Mouse (Mus musculus) G1E (cell line): Measurements from ENCODE around the gene Hrh2. TPM values are rescaled to one million over a fixed set of nuclear protein-coding genes. Genes with fewer than 3 reads are reported as not detected.

Experiments used
- ATAC-seq: 2 replicates; pipeline ENCODE4 v1.8.0; 2016; ENCODE audit warnings: mild to moderate bottlenecking; ENCODE audit not compliant: insufficient number of reproducible peaks, poor library complexity, low FRiP score, severe bottlenecking; ENCODE audit errors: extremely low read depth
- DNase-seq: peaks from one replicate; pipeline ENCODE4 v3.0.0; 2012; ENCODE audit warnings: low spot score
- H3K27me3 ChIP-seq: 2 replicates; pipeline ENCODE4 v1.6.1; 2012; ENCODE audit warnings: mild to moderate bottlenecking, low read length, inconsistent platforms; ENCODE audit not compliant: insufficient read depth
- H3K36me3 ChIP-seq: replicated peaks from 2 replicates; pipeline ENCODE3; 2012; ENCODE audit warnings: mild to moderate bottlenecking, inconsistent platforms
- H3K4me1 ChIP-seq: 2 replicates; pipeline ENCODE4 v1.6.1; 2012; ENCODE audit warnings: low read depth, low read length, inconsistent platforms, mixed read lengths; ENCODE audit not compliant: insufficient read depth
- H3K4me3 ChIP-seq: 2 replicates; pipeline ENCODE4 v1.5.1; 2012; ENCODE audit warnings: low read depth, mild to moderate bottlenecking, inconsistent platforms, low read length, moderate library complexity, mixed read lengths
- H3K9me3 ChIP-seq: replicated peaks from 2 replicates; pipeline ENCODE4 v1.6.1; 2012; ENCODE audit warnings: inconsistent platforms
- CTCF ChIP-seq: IDR thresholded peaks from 2 replicates; pipeline ENCODE4 v1.5.1; 2012; ENCODE audit warnings: low read depth, low read length, inconsistent platforms, mixed read lengths
- GATA1 ChIP-seq: IDR thresholded peaks from 2 replicates; pipeline ENCODE4 v1.6.1; 2012; ENCODE audit warnings: borderline replicate concordance, low read length, inconsistent platforms, mixed read lengths
- GATA2 ChIP-seq: IDR thresholded peaks from 2 replicates; pipeline ENCODE4 v1.6.1; 2012; ENCODE audit warnings: low read depth, low read length, inconsistent platforms, borderline replicate concordance
- POLR2AphosphoS5 ChIP-seq: IDR thresholded peaks from 2 replicates; pipeline ENCODE4 v1.6.1; 2012; ENCODE audit warnings: low read depth, low read length, inconsistent platforms; ENCODE audit not compliant: insufficient replicate concordance
- TAL1 ChIP-seq: conservative IDR thresholded peaks from 2 replicates; pipeline ENCODE4 v1.6.1; 2012; ENCODE audit warnings: low read depth, low read length, inconsistent platforms, mixed read lengths
- polyA plus RNA-seq: library from polyadenylated mRNA; stranded (reverse); fragments of >175 nt; gene quantifications from 2 replicates; pipeline ENCODE4 v1.2.3, GENCODE M21; 2012
- total RNA-seq, 2 experiments: library from RNA; stranded (forward) in 1 of 2; stranded (reverse) in 1 of 2; fragments of 200-1000 nt in 1 of 2; fragments of >200 nt in 1 of 2; fragmentation: Nextera tagmentation in 1 of 2; gene quantifications; 2 replicates each; pipeline ENCODE4 v1.2.3; 2014 to 2017

Hrh2 gene
- total and polyA plus RNA-seq, 3 experiments: 0.05 TPM; not detected in 2

DNA sequence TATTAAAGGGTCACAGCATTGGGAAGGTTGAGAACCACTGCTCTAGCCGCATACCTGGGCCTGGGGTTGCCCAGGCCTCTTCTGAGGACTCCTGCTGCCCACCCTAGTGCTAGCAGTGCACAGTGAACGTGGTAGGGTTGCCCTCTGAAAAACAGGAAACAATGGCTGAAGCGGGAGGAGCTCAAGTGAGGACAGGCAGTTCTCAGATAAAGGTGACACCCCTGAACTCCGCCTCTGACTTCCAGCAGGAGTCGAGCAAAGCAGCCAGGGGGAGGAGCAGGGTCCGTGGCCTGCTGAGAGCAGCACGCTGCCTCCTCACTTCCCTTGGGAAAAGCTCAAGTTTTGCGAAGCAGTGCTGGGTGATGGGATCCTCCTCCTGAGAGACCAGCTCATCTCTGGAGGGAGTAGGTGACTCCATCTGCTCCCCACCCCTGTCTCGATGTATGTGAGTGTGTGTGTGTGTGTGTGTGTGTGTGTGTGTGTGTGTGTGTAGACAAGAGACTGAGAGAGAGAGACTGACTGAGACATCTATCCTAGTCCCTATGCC is 38.2 kb upstream of the Hrh2 start:
- Histone ChIP-seq H3K9me3 (peaks cover 5% of the 10 kb centered on the region), H3K36me3 (no peaks in the 10 kb centered on the region), H3K4me1 (no peaks in the 10 kb centered on the region), H3K27me3 (no peaks in the 10 kb centered on the region), H3K4me3 (no peak overlapping the region)
- DNase-seq (no peak), ATAC-seq (no peak)
- no peak for TF ChIP-seq CTCF

- TF ChIP-seq TAL1 (no peak), GATA1 (no peak), GATA2 (no peak), POLR2AphosphoS5 (no peak), CTCF (no peak)
These were observed 36.1 kb upstream of the Hrh2 start for GRCm38 (mm10) chr13:54155822-54156221.

GRCm38 (mm10) chr13:54159256-54159655 is 32.7 kb upstream of the Hrh2 start:
- Histone ChIP-seq H3K4me1 (no peaks in the 10 kb centered on the region), H3K4me3 (no peak overlapping the region), H3K27me3 (0 out of 2 replicates have a peak, but pooled peaks cover 2% of the 10 kb centered on the region), H3K36me3 (no peaks in the 10 kb centered on the region), H3K9me3 (peaks cover 7% of the 10 kb centered on the region; the same call in 1 of the 2 replicates)
- ATAC-seq: no peak
- TF ChIP-seq GATA1 (no peak), TAL1 (no peak), GATA2 (no peak), CTCF (no peak), POLR2AphosphoS5 (no peak)
- DNase-seq: no peak

More at GRCm38 (mm10) chr13:54155822-54156221, 36.1 kb upstream of the Hrh2 start:
- H3K27me3 ChIP-seq: 0 out of 2 replicates have a peak, but pooled peaks cover under 1% of the 10 kb centered on the region
- peaks cover 8% of the 10 kb centered on the region for H3K9me3 ChIP-seq
- H3K36me3 ChIP-seq: no peaks in the 10 kb centered on the region
- ATAC-seq (no peak), DNase-seq (no peak)
- H3K4me3 ChIP-seq: no peak overlapping the region
- no peaks in the 10 kb centered on the region for H3K4me1 ChIP-seq

DNA sequence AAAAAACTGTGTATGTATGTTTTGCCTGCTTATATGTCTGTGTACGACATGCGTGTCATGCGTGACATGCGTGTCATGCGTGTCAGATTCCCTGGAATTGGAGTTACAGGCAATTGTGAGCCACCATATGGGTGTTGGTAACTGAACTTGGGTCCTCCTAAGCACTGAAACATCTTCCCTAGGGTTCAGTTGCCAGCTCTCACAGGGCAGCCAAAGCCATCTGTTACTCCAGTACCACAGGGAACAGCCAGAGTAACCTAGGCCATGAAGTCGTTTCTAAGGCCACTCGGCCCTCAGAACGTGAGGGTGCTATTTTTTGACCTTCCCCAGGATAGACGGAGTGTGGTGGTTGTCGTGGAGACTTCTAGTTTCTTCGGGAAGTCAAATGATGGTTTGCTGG is 32.2 kb upstream of the Hrh2 start:
- 0 out of 2 replicates have a peak, but pooled peaks cover 2% of the 10 kb centered on the region for H3K27me3 ChIP-seq
- no peaks in the 10 kb centered on the region for H3K4me1 ChIP-seq
- TF ChIP-seq TAL1: no peak
- TF ChIP-seq POLR2AphosphoS5: no peak
- TF ChIP-seq CTCF: no peak
- TF ChIP-seq GATA2: no peak
- no peak for TF ChIP-seq GATA1
- ATAC-seq: no peak
- H3K4me3 ChIP-seq: no peak overlapping the region
- no peaks in the 10 kb centered on the region for H3K36me3 ChIP-seq
- peaks cover 7% of the 10 kb centered on the region; the same call in 1 of the 2 replicates for H3K9me3 ChIP-seq
- no peak for DNase-seq

DNA sequence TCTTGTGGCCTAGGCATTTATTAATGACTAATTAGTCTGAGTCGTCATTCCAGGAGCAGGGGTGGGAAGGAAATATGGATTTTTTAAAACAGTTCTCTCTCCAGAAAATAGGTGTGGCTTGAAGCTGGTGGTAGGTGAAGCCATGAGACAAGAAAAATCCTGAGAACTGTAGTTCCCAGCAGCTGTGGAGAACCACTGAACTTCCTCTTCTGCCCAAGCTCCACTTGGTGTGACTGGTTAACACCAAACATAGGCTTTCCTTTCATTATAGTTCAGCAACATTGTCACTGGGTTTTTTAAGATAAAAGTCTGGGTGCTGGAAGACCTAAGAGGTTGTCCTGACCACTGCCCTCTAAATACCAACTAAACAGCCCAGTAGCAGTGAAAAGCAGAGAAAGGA is 31.4 kb upstream of the Hrh2 start:
- ATAC-seq (no peak), DNase-seq (no peak)
- TF ChIP-seq POLR2AphosphoS5 (no peak), TAL1 (no peak), GATA1 (no peak), GATA2 (no peak), CTCF (no peak)

GRCm38 (mm10) chr13:54161514-54161913 is 30.4 kb upstream of the Hrh2 start:
- H3K36me3 ChIP-seq: no peaks in the 10 kb centered on the region
- H3K4me1 ChIP-seq: no peaks in the 10 kb centered on the region
- 0 out of 2 replicates have a peak, but pooled peaks cover 2% of the 10 kb centered on the region for H3K27me3 ChIP-seq
- DNase-seq (no peak), ATAC-seq (no peak)
- H3K4me3 ChIP-seq: no peak overlapping the region
- TF ChIP-seq CTCF: no peak
- no peak for TF ChIP-seq GATA1
- TF ChIP-seq POLR2AphosphoS5: no peak
- no peak for TF ChIP-seq TAL1
- peaks cover 7% of the 10 kb centered on the region; the same call in 1 of the 2 replicates for H3K9me3 ChIP-seq

More for the DNA sequence above, 31.4 kb upstream of the Hrh2 start:
- no peak overlapping the region for H3K4me3 ChIP-seq
- H3K4me1 ChIP-seq: no peaks in the 10 kb centered on the region
- peaks cover 7% of the 10 kb centered on the region; the same call in 1 of the 2 replicates for H3K9me3 ChIP-seq
- 0 out of 2 replicates have a peak, but pooled peaks cover 2% of the 10 kb centered on the region for H3K27me3 ChIP-seq
- H3K36me3 ChIP-seq: no peaks in the 10 kb centered on the region

- TF ChIP-seq GATA2 (no peak), GATA1 (no peak), POLR2AphosphoS5 (no peak), TAL1 (no peak), CTCF (no peak)
- Histone ChIP-seq H3K36me3 (no peaks in the 10 kb centered on the region), H3K4me3 (no peak overlapping the region), H3K27me3 (0 out of 2 replicates have a peak, but pooled peaks cover 2% of the 10 kb centered on the region), H3K4me1 (no peaks in the 10 kb centered on the region), H3K9me3 (peaks cover 4% of the 10 kb centered on the region; the same call in 1 of the 2 replicates)
- DNase-seq: no peak
- ATAC-seq: no peak
These were observed 28.6 kb upstream of the Hrh2 start for GRCm38 (mm10) chr13:54163363-54163762.
